Mouse (Mus musculus): ENCODE measurements at regions not wholly inside any gene's neighbourhood (a gene's known extent, or its start where the extent isn't known, plus 50 kb on each side); places are given as distances from the start of the nearest gene placed in this dataset.

- peak; percentile 9 for DNase-seq (ENCODE audit: low read depth, low spot score)
These were observed 1702.5 kb upstream of the Tenm2 start for GRCm38 (mm10) chr11:38938124-38938883.

Data from ES-CJ7 (cell line).